Mouse (Mus musculus) olfactory bulb, adult 2 months (tissue): ENCODE data around the gene Abhd14b. TPM values are rescaled to one million over a fixed set of nuclear protein-coding genes. Genes with fewer than 3 reads are reported as not detected.

Source experiments
- H3K27ac ChIP-seq: fragments of 200-500 bp; 2 replicates; pipeline ENCODE4 v1.5.1; 2012; ENCODE audit warnings: low read depth, low read length; ENCODE audit not compliant: insufficient read depth
- H3K4me1 ChIP-seq: fragments of 200-500 bp; 2 replicates; pipeline ENCODE4 v1.6.1; 2012; ENCODE audit warnings: low read length; ENCODE audit not compliant: control insufficient read depth, insufficient read depth
- H3K4me3 ChIP-seq: fragments of 200-500 bp; 2 replicates; pipeline ENCODE4 v1.5.1; 2012; ENCODE audit warnings: mild to moderate bottlenecking, low read depth, low read length, moderate library complexity; ENCODE audit not compliant: insufficient read depth
- CTCF ChIP-seq: fragments of 200-500 bp; IDR thresholded peaks from 2 replicates; pipeline ENCODE4 v1.5.1; 2012; ENCODE audit warnings: low read depth, mild to moderate bottlenecking, low read length, moderate library complexity; ENCODE audit not compliant: insufficient read depth
- POLR2A ChIP-seq: fragments of 200-500 bp; IDR thresholded peaks from 2 replicates; pipeline ENCODE4 v1.6.1; 2012; ENCODE audit warnings: mild to moderate bottlenecking, low read depth, low read length, moderate library complexity; ENCODE audit not compliant: insufficient read depth
- WGBS: fragments of 180-500 bp; shearing (Covaris S2); methylation state at CpG from one replicate; pipeline ENCODE4 v1.1.7; 2018; 5-methylcytosine and 5-hydroxymethylcytosine counted together
- polyA plus RNA-seq: library from polyadenylated mRNA; stranded (reverse); fragments of >200 nt; gene quantifications from 2 replicates; pipeline ENCODE4 v1.2.4, GENCODE M21; 2012; ENCODE audit warnings: low replicate concordance; ENCODE audit not compliant: missing spikeins, insufficient read depth, insufficient read length

Abhd14b gene
- polyA plus RNA-seq, result not detected in 2 replicates

GRCm38 (mm10) chr9:106447348-106447747 lies at the start of gene Abhd14b, which contains the start of gene Abhd14a:
Abhd14b (plus strand) TSS chr9:106447459.
Abhd14a (minus strand) TSS chr9:106447678.
- H3K27ac ChIP-seq, result peak within 1 kb of the TSS; percentile 61; the same call in 1 of the 2 replicates
- H3K4me3 ChIP-seq, result peak within 1 kb of the TSS; percentile 78
- peaks cover 19% of the 10 kb centered on the region for H3K4me1 ChIP-seq
- WGBS, result under 1% methylated on average over 24 of the region's 24 CpGs
- TF ChIP-seq CTCF (peak; percentile 83), POLR2A (peak; percentile 74)

GRCm38 (mm10) chr9:106397733-106398132 lies 49.5 kb upstream of the Abhd14b start:
- H3K27ac ChIP-seq, result no peak overlapping the region
- WGBS, result 99% methylated on average over 4 of the region's 4 CpGs
- H3K4me1 ChIP-seq, result peaks cover 43% of the 10 kb centered on the region
- H3K4me3 ChIP-seq, result no peak overlapping the region
- TF ChIP-seq POLR2A, result no peak
- no peak for TF ChIP-seq CTCF

- Histone ChIP-seq H3K27ac (no peak overlapping the region), H3K4me3 (no peak overlapping the region), H3K4me1 (peaks cover 43% of the 10 kb centered on the region)
- TF ChIP-seq POLR2A (no peak), CTCF (no peak)
- WGBS, result 83% methylated on average over 9 of the region's 9 CpGs
These were observed 48.5 kb upstream of the Abhd14b start for GRCm38 (mm10) chr9:106398667-106399311.

- H3K27ac ChIP-seq, result no peak overlapping the region
- no peak overlapping the region for H3K4me3 ChIP-seq
- no peak for TF ChIP-seq POLR2A
- TF ChIP-seq CTCF, result no peak
- peaks cover 35% of the 10 kb centered on the region for H3K4me1 ChIP-seq
- 96% methylated on average over 3 of the region's 3 CpGs for WGBS
These were observed 47.5 kb upstream of the Abhd14b start for GRCm38 (mm10) chr9:106399808-106400207.

- 85% methylated on average over 5 of the region's 5 CpGs for WGBS
- H3K4me3 ChIP-seq, result no peak overlapping the region
These were observed 45.1 kb upstream of the Abhd14b start for GRCm38 (mm10) chr9:106402149-106402548.

GRCm38 (mm10) chr9:106402607-106403375 lies 44.5 kb upstream of the Abhd14b start:
- TF ChIP-seq POLR2A (no peak), CTCF (no peak)
- 51% methylated on average over 16 of the region's 16 CpGs for WGBS
- peak overlapping the region; percentile 71 for H3K27ac ChIP-seq
- H3K4me3 ChIP-seq, result no peak overlapping the region
- peaks cover 50% of the 10 kb centered on the region for H3K4me1 ChIP-seq

More at GRCm38 (mm10) chr9:106402149-106402548, 45.1 kb upstream of the Abhd14b start:
- Histone ChIP-seq H3K4me1 (peaks cover 48% of the 10 kb centered on the region), H3K27ac (peak overlapping the region; percentile 32)
- TF ChIP-seq POLR2A, result no peak
- TF ChIP-seq CTCF, result no peak

- peaks cover 50% of the 10 kb centered on the region for H3K4me1 ChIP-seq
- no peak overlapping the region for H3K4me3 ChIP-seq
- 62% methylated on average over 6 of the region's 6 CpGs for WGBS
- no peak overlapping the region for H3K27ac ChIP-seq
- TF ChIP-seq CTCF (no peak), POLR2A (no peak)
These were observed 42.0 kb upstream of the Abhd14b start for GRCm38 (mm10) chr9:106405275-106405674.

- Histone ChIP-seq H3K27ac (peak overlapping the region; percentile 64), H3K4me1 (peaks cover 46% of the 10 kb centered on the region), H3K4me3 (no peak overlapping the region)
- no peak for TF ChIP-seq POLR2A
- TF ChIP-seq CTCF, result no peak
- 42% methylated on average over 8 of the region's 8 CpGs for WGBS
These were observed 40.7 kb upstream of the Abhd14b start for GRCm38 (mm10) chr9:106406443-106407078.
